Mouse (Mus musculus) cerebellum, postnatal 25 days (tissue): ENCODE results near the gene Zmynd8.

Experiments used
- DNase-seq, 2 experiments: peaks; one replicate each; pipeline ENCODE4 v3.0.0; 2021; ENCODE audit warnings: mixed read lengths in 2 of 2

The Zmynd8 gene

GRCm38 (mm10) chr2:165741526-165742050, 157.2 kb downstream of the Zmynd8 start:
- no peak for DNase-seq

GRCm38 (mm10) chr2:165740982-165741381, 157.8 kb downstream of the Zmynd8 start:
- no peak for DNase-seq

GRCm38 (mm10) chr2:165740381-165740780, 158.4 kb downstream of the Zmynd8 start:
- DNase-seq = no peak

- DNase-seq = peak in 1 of 2 experiments; percentile 27
Measured at GRCm38 (mm10) chr2:165736297-165736696, 162.5 kb downstream of the Zmynd8 start.
